Comparison of ENCODE assay signal across 9 mouse cellular contexts in the genomic region with DNA sequence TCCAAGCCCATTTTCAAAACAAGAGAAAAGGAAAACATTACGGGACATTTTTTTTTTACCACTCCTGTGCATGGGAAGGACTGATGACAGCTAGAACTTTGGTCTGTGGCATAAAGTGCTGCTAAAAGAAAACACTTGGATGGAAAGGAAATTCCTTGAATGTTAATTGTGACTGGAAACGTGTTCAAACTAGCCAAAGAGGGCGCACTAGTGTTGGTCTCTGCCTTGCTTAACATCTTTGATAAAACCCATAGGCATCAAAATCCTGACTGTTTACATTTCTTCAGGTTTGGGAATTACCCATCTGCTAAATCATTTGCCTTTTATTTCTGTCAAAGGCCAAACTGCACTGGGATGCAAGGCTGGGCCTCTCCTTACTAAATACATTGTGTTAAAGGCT. TPM values are rescaled to one million over a fixed set of nuclear protein-coding genes. Genes with fewer than 3 reads are reported as not detected.
DNase-seq lines count a peak whose midpoint lies in the region; ATAC-seq and TF ChIP-seq lines count a peak whose summit lies in the region.
"Had no signal": no experiment of that assay in that cellular context is flagged by ENCODE, and none has a peak within 500 bp of the region (broad histone marks: within the 10 kb centered on the region; RNA-seq: fewer than 3 reads in every experiment).

No protein-coding gene starts in this region.

- WGBS in kidney, adult 2 months = 31% methylated on average over 3 of the region's 3 CpGs
- WGBS in embryonic facial prominence, embryonic 10.5 days = 31% methylated on average over 3 of the region's 3 CpGs
- 32% methylated on average over 3 of the region's 3 CpGs for WGBS in forebrain, embryonic 15.5 days
- WGBS in limb, embryonic 15.5 days = 32% methylated on average over 3 of the region's 3 CpGs

- TF ChIP-seq CTCF in kidney, adult 2 months (conservative IDR thresholded peaks at IDR 0.05; ENCODE audit: insufficient read depth, insufficient read length, low read depth, low read length) = no peak

- H3K27ac ChIP-seq in kidney, adult 2 months (ENCODE audit: insufficient read depth, low read depth, low read length) = no peak overlapping the region
- no peak overlapping the region for H3K27ac ChIP-seq in embryonic facial prominence, embryonic 10.5 days (replicated peaks)
- H3K27ac ChIP-seq in forebrain, embryonic 15.5 days (replicated peaks) = no peak overlapping the region
- no peak overlapping the region for H3K27ac ChIP-seq in limb, embryonic 15.5 days

- DNase-seq in kidney, adult 2 months = peak; percentile 16
- DNase-seq in kidney, adult 8-10 months = no peak
- DNase-seq in embryonic facial prominence, embryonic 10.5 days (ENCODE audit: low spot score) = no peak
- DNase-seq in frontal cortex, postnatal 14 days (ENCODE audit: low spot score in 2 of 2) = no peak
- no peak for DNase-seq in urinary bladder, postnatal 4 days (ENCODE audit: low spot score in 2 of 2)

- H3K9me3 ChIP-seq in embryonic facial prominence, embryonic 10.5 days = no peaks in the 10 kb centered on the region
- no peaks in the 10 kb centered on the region for H3K9me3 ChIP-seq in forebrain, embryonic 15.5 days
- no peaks in the 10 kb centered on the region for H3K9me3 ChIP-seq in limb, embryonic 15.5 days

- no peak for TF ChIP-seq POLR2A in kidney, adult 2 months (IDR thresholded peaks at IDR 0.05; ENCODE audit: low read depth, low read length)

- no peak overlapping the region for H3K9ac ChIP-seq in forebrain, embryonic 15.5 days (replicated peaks)
- no peak overlapping the region for H3K9ac ChIP-seq in limb, embryonic 15.5 days

- peak overlapping the region; percentile 95; the same call in 1 of the 2 replicates for H3K4me2 ChIP-seq in forebrain, embryonic 15.5 days (replicated peaks)
- H3K4me2 ChIP-seq in limb, embryonic 15.5 days = peak overlapping the region; percentile 94; the same call in 1 of the 2 replicates

- H3K27me3 ChIP-seq in kidney, adult 2 months (replicated peaks; ENCODE audit: control insufficient read depth, insufficient read depth, low read length) = no peaks in the 10 kb centered on the region
- H3K27me3 ChIP-seq in embryonic facial prominence, embryonic 10.5 days (replicated peaks; ENCODE audit: low read depth, poor library complexity, severe bottlenecking) = peaks cover 69% of the 10 kb centered on the region
- peaks cover 37% of the 10 kb centered on the region for H3K27me3 ChIP-seq in forebrain, embryonic 15.5 days
- peaks cover 38% of the 10 kb centered on the region for H3K27me3 ChIP-seq in limb, embryonic 15.5 days

- H3K4me1 ChIP-seq in kidney, adult 2 months (ENCODE audit: control insufficient read depth, insufficient read depth, low read length) = peaks cover 3% of the 10 kb centered on the region; the same call in 1 of the 2 replicates
- H3K4me1 ChIP-seq in embryonic facial prominence, embryonic 10.5 days = peaks cover 37% of the 10 kb centered on the region
- peaks cover 27% of the 10 kb centered on the region for H3K4me1 ChIP-seq in forebrain, embryonic 15.5 days
- H3K4me1 ChIP-seq in limb, embryonic 15.5 days = peaks cover 23% of the 10 kb centered on the region

- H3K4me3 ChIP-seq in kidney, adult 2 months (ENCODE audit: insufficient read depth, low read depth, low read length) = no peak overlapping the region
- H3K4me3 ChIP-seq in embryonic facial prominence, embryonic 10.5 days = peak overlapping the region; percentile 57
- peak overlapping the region; percentile 51; the same call in 1 of the 2 replicates for H3K4me3 ChIP-seq in forebrain, embryonic 15.5 days
- peak overlapping the region; percentile 48; the same call in 1 of the 2 replicates for H3K4me3 ChIP-seq in limb, embryonic 15.5 days

- H3K36me3 ChIP-seq in kidney, adult 2 months (ENCODE audit: control insufficient read depth, insufficient read depth, low read length) = no peaks in the 10 kb centered on the region
- H3K36me3 ChIP-seq in embryonic facial prominence, embryonic 10.5 days (replicated peaks) = no peaks in the 10 kb centered on the region
- H3K36me3 ChIP-seq in forebrain, embryonic 15.5 days = no peaks in the 10 kb centered on the region
- H3K36me3 ChIP-seq in limb, embryonic 15.5 days = no peaks in the 10 kb centered on the region

- ATAC-seq in forebrain, embryonic 15.5 days (replicated peaks) = no peak
- no peak for ATAC-seq in limb, embryonic 15.5 days (ENCODE audit: insufficient number of reproducible peaks, low FRiP score, low TSS enrichment, low read depth)
- ATAC-seq in megakaryocyte progenitor cell, adult 5-6 weeks (replicated peaks; ENCODE audit: poor library complexity) = no peak

RNA-seq across cellular contexts. Expression of gene Rassf10, which starts 2.2 kb away (rescaled TPM):
- polyA plus RNA-seq in kidney, adult 2 months (2012; rRNA removed) = 1.7 and 2.1 TPM in 2 replicates
- polyA plus RNA-seq in embryonic facial prominence, embryonic 10.5 days (2016; fragmentation: Nextera tagmentation; extraction: Ambion mirVana) = 1.6 and 2.3 TPM in 2 replicates
- 2.3 and 2.4 TPM in 2 replicates for polyA plus RNA-seq in forebrain, embryonic 15.5 days (2015; fragmentation: Nextera tagmentation; extraction: Ambion mirVana)
- 4.7 and 6.8 TPM in 2 replicates for polyA plus RNA-seq in limb, embryonic 15.5 days (2015; fragmentation: Nextera tagmentation; extraction: Ambion mirVana)
- total RNA-seq in megakaryocyte progenitor cell, adult 5-6 weeks (2015) = 0.07 and 0.10 TPM in 2 replicates
- total RNA-seq in megakaryocyte progenitor cell, adult 5-6 weeks (2017) = 0.08 and 0.10 TPM in 2 replicates
- total RNA-seq: neutrophil, adult 5-6 weeks had no signal
